Mouse (Mus musculus) thymus, postnatal 4 days (tissue): ENCODE data around the gene Hs3st1.

Source experiments
- DNase-seq: peaks from one replicate; pipeline ENCODE4 v3.0.0; 2021

Gene Hs3st1

GRCm38 (mm10) chr5:39643260-39643923 is 111.9 kb downstream of the Hs3st1 start:
- DNase-seq = no peak

- no peak for DNase-seq
These were observed 113.0 kb downstream of the Hs3st1 start for GRCm38 (mm10) chr5:39642222-39642770.

GRCm38 (mm10) chr5:39639438-39640177 is 115.7 kb downstream of the Hs3st1 start:
- peak; percentile 58 for DNase-seq

GRCm38 (mm10) chr5:39638926-39639325 is 116.3 kb downstream of the Hs3st1 start:
- no peak for DNase-seq

GRCm38 (mm10) chr5:39637874-39638273 is 117.4 kb downstream of the Hs3st1 start:
- DNase-seq = no peak

GRCm38 (mm10) chr5:39636090-39636489 is 119.2 kb downstream of the Hs3st1 start:
- DNase-seq = no peak

- no peak for DNase-seq
These were observed 120.8 kb downstream of the Hs3st1 start for GRCm38 (mm10) chr5:39634300-39635047.

- DNase-seq = no peak
These were observed 122.1 kb downstream of the Hs3st1 start for GRCm38 (mm10) chr5:39633206-39633605.

- no peak for DNase-seq
These were observed 124.4 kb downstream of the Hs3st1 start for GRCm38 (mm10) chr5:39630841-39631240.

GRCm38 (mm10) chr5:39625037-39625473 is 130.2 kb downstream of the Hs3st1 start:
- DNase-seq = no peak

GRCm38 (mm10) chr5:39624218-39624590 is 131.1 kb downstream of the Hs3st1 start:
- DNase-seq = no peak

GRCm38 (mm10) chr5:39623304-39624217 is 131.7 kb downstream of the Hs3st1 start:
- DNase-seq = no peak

GRCm38 (mm10) chr5:39620206-39620866 is 134.9 kb downstream of the Hs3st1 start:
- no peak for DNase-seq

- DNase-seq = no peak
These were observed 137.8 kb downstream of the Hs3st1 start for GRCm38 (mm10) chr5:39617354-39617977.

- no peak for DNase-seq
These were observed 140.1 kb downstream of the Hs3st1 start for GRCm38 (mm10) chr5:39615202-39615601.

GRCm38 (mm10) chr5:39613534-39613933 is 141.7 kb downstream of the Hs3st1 start:
- no peak for DNase-seq

GRCm38 (mm10) chr5:39612240-39612639 is 143.0 kb downstream of the Hs3st1 start:
- DNase-seq = no peak

GRCm38 (mm10) chr5:39608260-39608659 is 147.0 kb downstream of the Hs3st1 start:
- no peak for DNase-seq

GRCm38 (mm10) chr5:39594737-39595136 is 160.5 kb downstream of the Hs3st1 start:
- DNase-seq = no peak
